Mouse (Mus musculus): Measurements from ENCODE around the gene Tagln2. TPM values are rescaled to one million over a fixed set of nuclear protein-coding genes. Genes with fewer than 3 reads are reported as not detected.

Tagln2 gene
- total RNA-seq, 1 experiment, result 131 TPM

DNA sequence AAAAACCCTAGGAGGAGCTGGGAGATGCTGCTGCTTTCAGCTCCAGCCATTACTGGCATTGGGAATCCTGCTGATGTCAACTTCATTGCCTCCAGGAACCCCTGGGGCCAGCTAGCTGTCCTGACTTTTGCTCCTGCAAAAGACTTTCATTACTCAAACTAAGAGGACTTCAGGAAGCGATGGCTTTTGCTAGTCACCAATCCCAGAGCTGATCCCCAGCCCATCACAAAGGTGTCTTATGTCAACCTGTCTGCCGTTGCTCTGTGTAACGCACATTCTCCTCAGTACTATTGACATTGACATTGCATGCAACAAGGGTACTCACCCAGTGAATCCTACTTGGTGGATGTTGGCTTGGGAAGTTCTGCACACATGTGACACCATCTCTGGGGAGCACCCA, 25.7 kb upstream of the Tagln2 start:
- no peak for DNase-seq (ENCODE audit: low read depth, low spot score)
- Histone ChIP-seq H3K4me1 (ENCODE audit: control insufficient read depth in 2 of 2, insufficient read depth in 2 of 2, low read length in 2 of 2, poor library complexity in 1 of 2) (peaks cover 0 to 2% of the 10 kb centered on the region in 2 experiments; a peak in 1 of 4 replicates), H3K27ac (ENCODE audit: insufficient read depth, low read depth, low read length, poor library complexity, severe bottlenecking) (no peak overlapping the region), H3K36me3 (ENCODE audit: control insufficient read depth, insufficient read depth, low read length, poor library complexity, severe bottlenecking) (no peaks in the 10 kb centered on the region), H3K9me3 (ENCODE audit: control insufficient read depth, insufficient read depth, low read depth, low read length) (no peaks in the 10 kb centered on the region), H3K9ac (ENCODE audit: insufficient read depth, low read depth, low read length, poor library complexity, severe bottlenecking) (no peak overlapping the region), H3K4me3 (ENCODE audit: insufficient read depth in 1 of 2, low read depth in 1 of 2, low read length in 2 of 2, poor library complexity in 1 of 2, severe bottlenecking in 1 of 2) (no peak overlapping the region)
- in situ Hi-C loops (cut with MboI; ENCODE audit: low sequenced_read_pairs in 2 of 2, unreplicated experiment in 2 of 2), result no loop called here
- no peak for TF ChIP-seq ZC3H11A (IDR thresholded peaks at IDR 0.05; ENCODE audit: borderline replicate concordance, low read depth, low read length)
- no peak for TF ChIP-seq ZNF384 (IDR thresholded peaks at IDR 0.05; ENCODE audit: low read depth, low read length)
- TF ChIP-seq HCFC1 (IDR thresholded peaks at IDR 0.05; ENCODE audit: borderline replicate concordance, insufficient read depth, low read length), result no peak

- Histone ChIP-seq H3K9ac (ENCODE audit: insufficient read depth, low read depth, low read length, poor library complexity, severe bottlenecking) (no peak within 1 kb of the TSS), H3K9me3 (ENCODE audit: control insufficient read depth, insufficient read depth, low read depth, low read length) (no peaks in the 10 kb centered on the region), H3K4me1 (ENCODE audit: control insufficient read depth in 2 of 2, insufficient read depth in 2 of 2, low read length in 2 of 2, poor library complexity in 1 of 2) (peaks cover 0 to 2% of the 10 kb centered on the region in 2 experiments; a peak in 1 of 4 replicates), H3K4me3 (ENCODE audit: insufficient read depth in 1 of 2, low read depth in 1 of 2, low read length in 2 of 2, poor library complexity in 1 of 2, severe bottlenecking in 1 of 2) (no peak within 1 kb of the TSS), H3K36me3 (ENCODE audit: control insufficient read depth, insufficient read depth, low read length, poor library complexity, severe bottlenecking) (no peaks in the 10 kb centered on the region), H3K27ac (ENCODE audit: insufficient read depth, low read depth, low read length, poor library complexity, severe bottlenecking) (no peak within 1 kb of the TSS)
- in situ Hi-C loops (cut with MboI; ENCODE audit: low sequenced_read_pairs in 2 of 2, unreplicated experiment in 2 of 2), result loop anchor here in 1 of 2 experiments (5.0 kb wide), 1 partner anchor 58 kb away; no protein-coding TSS in a partner anchor
- no peak for DNase-seq (ENCODE audit: low read depth, low spot score)
- TF ChIP-seq HCFC1 (IDR thresholded peaks at IDR 0.05; ENCODE audit: borderline replicate concordance, insufficient read depth, low read length) (no peak), ZC3H11A (IDR thresholded peaks at IDR 0.05; ENCODE audit: borderline replicate concordance, low read depth, low read length) (no peak), MAFK (IDR thresholded peaks at IDR 0.05; ENCODE audit: insufficient read depth, low read depth, low read length) (no peak), ZNF384 (IDR thresholded peaks at IDR 0.05; ENCODE audit: low read depth, low read length) (no peak), CHD2 (IDR thresholded peaks at IDR 0.05; ENCODE audit: low read depth, low read length) (no peak)
Measured at GRCm38 (mm10) chr1:172475054-172475741, 24.6 kb upstream of the Tagln2 start, which contains the start of gene Slamf9. TSS of gene Slamf9 (plus strand) at chr1:172475358.

DNA sequence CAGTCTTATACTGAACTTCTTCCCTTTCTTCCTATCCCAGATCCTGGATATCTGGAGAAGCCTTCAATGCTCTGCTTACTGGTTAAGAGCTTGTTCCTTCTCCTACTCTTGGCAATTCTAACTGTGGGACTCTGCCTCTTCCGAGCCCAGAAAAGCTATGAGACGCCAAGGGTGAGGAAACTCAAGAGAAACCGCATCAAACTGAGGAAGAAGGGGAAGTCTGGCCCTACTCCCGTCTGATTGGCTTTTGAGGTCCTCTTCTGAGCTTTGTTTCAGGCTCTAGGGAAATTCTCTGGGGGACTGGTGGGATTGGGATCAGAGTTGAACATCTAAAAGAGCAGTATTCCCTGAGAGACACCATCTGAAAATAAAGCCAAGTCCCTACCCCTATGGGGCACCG, 21.8 kb upstream of the Tagln2 start:
- no peaks in the 10 kb centered on the region for H3K36me3 ChIP-seq (ENCODE audit: control insufficient read depth, insufficient read depth, low read length, poor library complexity, severe bottlenecking)
- no peak overlapping the region for H3K27ac ChIP-seq (ENCODE audit: insufficient read depth, low read depth, low read length, poor library complexity, severe bottlenecking)
- no peak overlapping the region for H3K4me3 ChIP-seq (ENCODE audit: insufficient read depth in 1 of 2, low read depth in 1 of 2, low read length in 2 of 2, poor library complexity in 1 of 2, severe bottlenecking in 1 of 2)
- TF ChIP-seq CHD2 (IDR thresholded peaks at IDR 0.05; ENCODE audit: low read depth, low read length) (no peak), MAFK (IDR thresholded peaks at IDR 0.05; ENCODE audit: insufficient read depth, low read depth, low read length) (no peak), ZC3H11A (IDR thresholded peaks at IDR 0.05; ENCODE audit: borderline replicate concordance, low read depth, low read length) (no peak), ZNF384 (IDR thresholded peaks at IDR 0.05; ENCODE audit: low read depth, low read length) (no peak), HCFC1 (IDR thresholded peaks at IDR 0.05; ENCODE audit: borderline replicate concordance, insufficient read depth, low read length) (no peak)
- no peak overlapping the region for H3K9ac ChIP-seq (ENCODE audit: insufficient read depth, low read depth, low read length, poor library complexity, severe bottlenecking)
- in situ Hi-C loops (cut with MboI; ENCODE audit: low sequenced_read_pairs in 2 of 2, unreplicated experiment in 2 of 2), result loop anchor here in 1 of 2 experiments (5.0 kb wide), 1 partner anchor 61 kb away; no protein-coding TSS in a partner anchor
- H3K4me1 ChIP-seq (ENCODE audit: control insufficient read depth in 2 of 2, insufficient read depth in 2 of 2, low read length in 2 of 2, poor library complexity in 1 of 2), result peaks cover 1 to 4% of the 10 kb centered on the region in 2 experiments; a peak in 3 of 4 replicates
- H3K9me3 ChIP-seq (ENCODE audit: control insufficient read depth, insufficient read depth, low read depth, low read length), result no peaks in the 10 kb centered on the region
- DNase-seq (ENCODE audit: low read depth, low spot score), result no peak

GRCm38 (mm10) chr1:172480376-172480775, 19.5 kb upstream of the Tagln2 start:
- Histone ChIP-seq H3K4me3 (ENCODE audit: insufficient read depth in 1 of 2, low read depth in 1 of 2, low read length in 2 of 2, poor library complexity in 1 of 2, severe bottlenecking in 1 of 2) (no peak overlapping the region), H3K4me1 (ENCODE audit: control insufficient read depth in 2 of 2, insufficient read depth in 2 of 2, low read length in 2 of 2, poor library complexity in 1 of 2) (peaks cover 1 to 3% of the 10 kb centered on the region in 2 experiments; a peak in 3 of 4 replicates), H3K36me3 (ENCODE audit: control insufficient read depth, insufficient read depth, low read length, poor library complexity, severe bottlenecking) (peaks cover 4% of the 10 kb centered on the region; the same call in 1 of the 2 replicates), H3K9me3 (ENCODE audit: control insufficient read depth, insufficient read depth, low read depth, low read length) (no peaks in the 10 kb centered on the region), H3K27ac (ENCODE audit: insufficient read depth, low read depth, low read length, poor library complexity, severe bottlenecking) (no peak overlapping the region), H3K9ac (ENCODE audit: insufficient read depth, low read depth, low read length, poor library complexity, severe bottlenecking) (no peak overlapping the region)
- no peak for DNase-seq (ENCODE audit: low read depth, low spot score)
- TF ChIP-seq CHD2 (IDR thresholded peaks at IDR 0.05; ENCODE audit: low read depth, low read length) (no peak), MAFK (IDR thresholded peaks at IDR 0.05; ENCODE audit: insufficient read depth, low read depth, low read length) (no peak), HCFC1 (IDR thresholded peaks at IDR 0.05; ENCODE audit: borderline replicate concordance, insufficient read depth, low read length) (no peak), ZNF384 (IDR thresholded peaks at IDR 0.05; ENCODE audit: low read depth, low read length) (no peak), ZC3H11A (IDR thresholded peaks at IDR 0.05; ENCODE audit: borderline replicate concordance, low read depth, low read length) (no peak)
- in situ Hi-C loops (cut with MboI; ENCODE audit: low sequenced_read_pairs in 2 of 2, unreplicated experiment in 2 of 2), result no loop called here

Data from ES-E14 (cell line).